Mouse (Mus musculus) granulocyte monocyte progenitor cell, adult 5-6 weeks (primary cell): Measurements from ENCODE around the gene 4932438H23Rik. TPM values are rescaled to one million over a fixed set of nuclear protein-coding genes. Genes with fewer than 3 reads are reported as not detected.
"Not testable (repeated sequence)": the region's sequence is repeated elsewhere in the genome, so short reads cannot be mapped to it uniquely, and the experiment has no call there.

Experiments
- ATAC-seq: replicated peaks from 2 replicates; pipeline ENCODE4 v1.8.0; 2016; ENCODE audit warnings: mild to moderate bottlenecking, moderate TSS enrichment, inconsistent platforms; ENCODE audit not compliant: poor library complexity, severe bottlenecking
- total RNA-seq, 2 experiments: library from RNA; stranded (forward) in 1 of 2; stranded (reverse) in 1 of 2; fragments of 200-712, 200-1000 nt in 1 of 2; fragments of >200 nt in 1 of 2; fragmentation: Nextera tagmentation in 1 of 2; gene quantifications; 2 replicates each; pipeline ENCODE4 v1.2.3; 2014 to 2017

Gene 4932438H23Rik
- total RNA-seq, 2 experiments from 2014 or later = 0.88 TPM; not detected in 1

DNA sequence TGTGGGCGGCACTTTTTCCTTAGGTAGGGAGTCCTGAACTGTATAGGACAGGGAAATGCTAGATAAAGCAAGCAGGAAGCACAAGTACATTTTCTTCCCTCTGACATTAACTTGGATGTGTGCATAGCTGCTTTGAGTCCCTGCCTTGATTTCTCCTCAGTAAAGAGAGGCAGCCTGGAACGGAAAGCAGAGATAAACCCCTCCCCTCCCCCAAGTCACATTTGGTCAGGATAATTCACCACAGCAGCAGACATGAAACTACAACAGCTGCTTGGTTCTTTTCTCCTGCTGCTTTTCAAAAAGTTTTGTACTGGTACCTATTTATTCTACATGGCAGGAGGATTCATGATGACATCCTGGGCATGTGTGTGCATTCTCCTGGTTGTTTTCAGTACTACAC is 5.6 kb upstream of the 4932438H23Rik start:
- ATAC-seq = no peak

DNA sequence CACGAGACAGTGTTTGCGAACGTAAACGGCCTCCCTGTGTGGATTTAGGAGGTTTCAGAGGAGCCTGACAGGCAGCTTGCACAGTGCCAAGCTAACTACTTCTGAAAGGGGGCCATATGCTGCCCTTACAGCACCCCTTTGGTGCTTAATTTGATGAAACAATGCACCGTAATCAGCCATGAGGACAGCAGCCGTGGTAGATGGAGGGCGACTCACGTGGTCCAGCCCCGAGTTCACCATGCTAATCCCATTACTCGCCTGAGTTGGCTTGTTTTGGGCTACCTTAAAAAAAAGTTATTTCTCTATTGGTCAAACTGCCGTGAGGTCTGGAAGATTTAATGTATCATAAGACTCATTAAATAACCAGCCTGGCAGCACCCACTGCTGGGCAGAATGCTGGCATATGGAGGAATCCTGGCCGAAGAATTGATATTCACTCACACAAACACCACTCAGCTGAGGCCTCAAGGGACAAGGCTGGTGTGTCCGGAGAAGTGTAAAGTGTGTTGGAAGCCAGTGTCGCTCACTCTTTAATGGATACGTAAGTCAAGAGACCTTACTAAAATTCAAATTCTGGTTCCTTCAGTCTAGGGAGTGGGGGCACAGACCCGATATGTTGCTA is 4.6 kb upstream of the 4932438H23Rik start:
- ATAC-seq = no peak

DNA sequence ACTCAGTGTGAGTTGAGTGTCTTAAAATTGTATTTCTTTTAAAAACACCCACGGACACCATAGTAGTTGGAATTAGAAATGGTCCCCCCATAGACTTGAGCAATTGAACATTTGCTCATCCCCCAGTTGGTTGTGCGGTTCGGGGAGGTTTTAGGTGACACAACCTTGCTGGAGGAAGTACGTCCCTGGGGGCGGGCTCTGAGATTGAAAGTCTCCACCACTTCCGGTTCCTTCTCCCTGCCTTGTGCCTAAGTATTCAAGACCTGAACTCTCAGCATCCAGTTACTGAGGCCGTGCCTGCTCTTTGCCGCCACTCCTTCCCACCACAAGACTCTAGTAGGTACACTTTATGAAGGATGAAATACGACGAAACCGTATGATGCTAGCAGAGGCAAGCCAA is 2.9 kb upstream of the 4932438H23Rik start:
- peak; percentile 77 for ATAC-seq

DNA sequence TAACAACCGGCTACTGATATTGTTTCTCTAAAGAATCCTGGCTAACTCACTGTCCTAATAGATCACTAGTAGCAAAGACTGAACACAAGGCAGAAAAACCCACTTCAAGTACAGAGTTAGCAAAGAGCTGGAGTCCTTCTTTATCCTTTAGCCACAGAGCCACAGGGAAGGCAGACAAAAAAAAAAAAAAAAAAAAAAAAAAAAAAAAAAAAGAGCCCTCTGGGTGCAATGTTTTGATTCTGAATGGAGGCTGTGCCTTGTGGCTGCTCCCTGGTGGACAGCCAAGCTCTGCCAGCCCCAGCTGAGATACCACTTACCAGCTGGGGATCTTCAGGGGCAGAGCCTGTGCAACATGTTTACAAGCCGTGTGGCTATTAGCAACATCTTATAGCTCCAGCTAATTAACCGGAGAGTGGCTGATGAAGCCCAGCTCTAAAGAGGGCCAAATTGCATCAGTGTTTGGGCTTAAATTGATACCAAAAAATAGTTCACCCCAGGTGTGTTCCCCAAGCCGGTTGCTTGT is 2.1 kb upstream of the 4932438H23Rik start:
- no peak for ATAC-seq

DNA sequence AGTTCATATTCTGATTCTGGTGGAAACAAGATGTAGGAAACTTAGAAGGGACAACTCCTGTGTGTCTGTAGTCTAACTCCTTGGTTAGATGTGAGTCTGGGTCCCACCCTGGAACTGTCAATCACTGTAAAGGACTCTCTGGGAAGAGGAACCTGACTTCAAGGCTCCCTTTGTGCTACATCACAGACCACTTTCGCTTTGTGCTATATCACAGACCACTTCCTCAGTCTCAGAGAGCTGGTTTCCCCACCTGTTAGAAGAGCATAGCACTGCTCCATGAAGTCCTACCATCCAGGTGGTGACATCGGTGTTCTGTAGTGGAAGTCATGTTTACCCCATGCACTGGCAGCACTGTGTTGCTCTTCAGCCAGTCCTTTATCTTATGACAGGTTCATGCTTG is 1.1 kb upstream of the 4932438H23Rik start:
- ATAC-seq = peak; percentile 75

DNA sequence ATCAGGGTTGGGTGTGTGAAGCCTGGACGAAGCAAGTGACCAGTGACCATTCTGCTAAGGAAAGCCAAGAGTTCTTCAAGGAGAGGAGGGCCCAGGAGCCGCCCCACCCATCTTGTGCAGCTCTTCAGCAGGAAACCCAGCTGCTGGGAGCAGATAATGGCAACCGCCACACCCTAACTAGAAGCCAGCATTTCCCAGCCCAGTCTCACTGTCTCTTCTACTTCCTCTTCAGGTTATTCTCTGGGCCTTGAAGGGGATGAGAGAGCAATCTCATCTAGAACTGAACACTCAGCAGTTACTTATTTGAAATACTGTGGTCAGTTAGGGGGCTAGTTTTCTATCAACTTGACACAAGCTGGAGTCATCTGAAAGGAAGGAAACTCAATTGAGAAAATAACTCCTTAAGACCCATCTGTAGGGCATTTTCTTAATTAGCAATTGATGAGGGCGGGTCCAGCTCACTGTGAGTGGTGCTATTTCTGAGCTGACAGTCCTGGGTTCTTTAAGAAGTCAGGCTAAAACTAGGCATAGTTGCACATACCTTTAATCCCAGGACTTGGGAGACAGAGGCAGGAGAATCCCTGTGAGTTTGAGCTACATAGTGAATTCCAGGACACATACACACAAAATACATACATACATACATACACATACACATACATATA is 8.1 kb downstream of the 4932438H23Rik start:
- peak; percentile 71 for ATAC-seq

DNA sequence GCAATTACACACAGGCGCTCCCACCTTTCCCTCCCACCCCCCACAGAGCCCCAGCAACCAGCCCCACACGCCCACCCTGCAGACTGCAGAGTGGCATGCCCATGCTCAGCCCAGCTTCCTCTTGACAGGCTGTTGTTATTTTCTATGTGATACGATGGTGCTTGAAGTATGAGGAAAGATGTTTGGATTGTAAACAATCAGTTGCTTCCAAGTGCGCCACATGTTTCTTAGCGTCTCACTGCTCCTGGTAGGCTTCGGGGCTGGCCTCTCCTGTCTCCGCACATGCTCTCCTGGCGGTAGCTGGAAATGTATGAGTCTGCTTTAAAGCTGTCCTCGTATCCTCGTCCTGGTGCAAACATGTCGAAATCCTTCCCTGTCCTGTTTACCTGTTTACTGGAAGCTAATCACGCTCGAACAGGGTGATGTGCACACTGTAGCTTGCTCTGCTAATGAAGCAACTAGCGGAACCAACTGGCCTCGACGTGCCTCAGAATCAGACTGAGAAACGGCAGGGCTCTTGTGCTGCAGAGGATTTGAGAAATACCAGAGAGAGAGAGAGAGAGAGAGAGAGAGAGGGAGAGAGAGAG is 9.6 kb downstream of the 4932438H23Rik start:
- no peak for ATAC-seq

DNA sequence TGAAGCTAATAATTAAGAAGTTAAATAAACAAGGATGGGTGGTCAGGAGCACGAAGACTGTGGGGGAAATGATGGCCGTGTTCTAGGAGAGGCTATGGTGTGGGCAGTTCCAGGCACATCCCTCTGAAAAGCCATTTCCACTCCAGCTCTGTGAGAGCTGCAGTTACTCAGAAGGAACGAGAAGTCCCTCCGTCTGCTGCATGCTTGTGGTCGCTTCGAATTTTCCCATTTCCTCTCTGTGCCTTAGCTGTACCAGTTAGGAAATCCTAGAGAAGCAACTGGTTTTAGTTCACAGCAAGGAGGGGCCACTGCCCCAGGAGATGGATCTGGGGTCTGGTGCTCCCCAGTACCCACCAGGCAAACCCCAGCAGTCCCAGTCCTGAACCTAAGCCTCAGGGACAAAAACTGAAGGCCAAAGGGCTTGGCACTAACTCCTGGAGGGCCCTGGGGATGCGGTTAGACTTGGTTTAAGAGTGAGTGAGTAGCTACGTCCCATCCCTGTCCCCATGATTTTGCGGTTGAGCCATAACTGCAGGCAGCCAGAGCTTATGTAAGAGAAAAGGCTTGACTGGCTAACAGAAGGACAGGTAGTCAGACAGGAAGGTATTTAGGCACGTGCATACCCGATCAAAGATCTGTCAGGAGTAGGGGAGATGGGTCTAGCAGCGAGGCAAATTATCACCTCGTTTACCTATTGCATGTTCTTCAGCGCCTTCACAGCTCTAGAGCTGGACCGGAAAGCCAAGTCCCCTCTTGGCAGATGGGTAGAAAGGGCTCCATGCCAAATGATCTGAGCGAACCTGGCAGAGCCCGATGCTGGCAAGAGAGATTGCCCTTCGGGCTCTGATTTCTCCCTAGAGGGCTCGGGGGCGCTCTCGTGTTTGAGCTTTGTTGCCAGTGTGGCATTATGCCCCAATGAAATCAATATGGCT is 10.3 kb downstream of the 4932438H23Rik start:
- peak; percentile 73 for ATAC-seq

DNA sequence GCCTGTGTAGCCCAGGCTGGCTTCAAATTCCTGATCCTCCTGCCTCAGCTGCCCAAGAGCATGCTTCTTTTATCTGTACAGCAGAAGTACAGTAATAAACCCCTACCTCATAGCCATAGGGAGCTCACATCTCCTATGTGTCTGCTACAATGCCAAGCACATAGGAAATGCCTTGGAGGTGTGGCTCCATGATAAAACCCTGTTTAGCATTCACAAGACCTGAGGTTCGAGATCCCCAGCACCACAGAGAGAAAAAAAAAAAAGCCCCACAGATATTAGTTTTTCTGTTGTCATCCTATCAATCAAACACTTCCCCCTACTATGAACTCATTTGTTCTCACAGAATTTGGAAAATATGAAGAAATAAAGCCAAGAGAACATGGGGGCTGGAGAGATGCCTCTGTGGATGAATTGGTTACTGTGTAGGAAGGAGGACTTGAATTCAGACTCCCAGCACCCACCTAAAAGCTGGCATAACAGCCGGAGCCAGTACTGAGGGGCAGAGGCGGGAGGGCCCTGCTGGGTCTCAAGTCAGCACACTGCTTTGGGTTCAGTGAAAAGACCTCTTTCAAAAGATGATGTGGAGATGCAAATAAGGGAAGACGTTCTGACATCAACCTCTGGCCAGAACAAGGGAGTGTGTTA is 11.8 kb downstream of the 4932438H23Rik start:
- no peak for ATAC-seq

DNA sequence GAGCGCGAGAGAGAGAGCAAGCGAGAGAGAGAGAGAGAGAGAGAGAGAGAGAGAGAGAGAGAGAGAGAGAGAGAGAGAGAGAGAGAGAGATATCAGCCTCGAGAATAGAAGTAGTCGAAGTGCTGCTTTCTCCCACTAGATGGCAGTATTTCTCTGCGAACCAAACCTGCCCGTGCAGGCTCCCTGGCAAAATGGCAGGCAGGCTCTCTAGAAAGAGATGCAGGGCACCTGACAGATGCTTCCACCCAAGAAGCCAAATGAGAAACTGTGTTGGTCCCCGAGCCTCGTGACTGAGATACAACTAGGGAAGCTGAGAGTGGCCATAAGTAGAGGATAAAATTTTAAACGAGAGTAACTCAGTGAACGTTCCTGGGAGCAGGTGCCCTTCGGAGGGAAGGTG is 13.4 kb downstream of the 4932438H23Rik start:
- peak; percentile 75 for ATAC-seq

DNA sequence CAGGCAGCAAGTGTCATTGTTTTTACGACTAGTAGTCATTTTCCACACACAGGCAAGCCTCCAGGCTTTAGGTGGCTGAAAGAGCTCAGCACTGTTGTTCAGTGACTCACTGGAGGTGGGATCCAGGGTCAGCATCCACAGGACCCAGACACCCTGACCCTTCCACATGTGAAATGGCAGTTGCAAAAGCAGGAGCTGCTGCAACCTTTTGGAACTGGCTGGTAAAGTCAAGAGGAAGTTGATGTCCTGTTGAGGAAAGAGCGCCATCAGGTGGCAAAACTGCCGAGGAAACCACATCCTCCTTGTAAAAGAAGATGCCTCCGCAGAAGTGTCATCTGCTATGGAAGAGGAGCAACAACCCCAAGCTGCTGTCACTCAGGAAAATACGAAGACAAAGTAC is 18.7 kb downstream of the 4932438H23Rik start:
- ATAC-seq = peak; percentile 81

DNA sequence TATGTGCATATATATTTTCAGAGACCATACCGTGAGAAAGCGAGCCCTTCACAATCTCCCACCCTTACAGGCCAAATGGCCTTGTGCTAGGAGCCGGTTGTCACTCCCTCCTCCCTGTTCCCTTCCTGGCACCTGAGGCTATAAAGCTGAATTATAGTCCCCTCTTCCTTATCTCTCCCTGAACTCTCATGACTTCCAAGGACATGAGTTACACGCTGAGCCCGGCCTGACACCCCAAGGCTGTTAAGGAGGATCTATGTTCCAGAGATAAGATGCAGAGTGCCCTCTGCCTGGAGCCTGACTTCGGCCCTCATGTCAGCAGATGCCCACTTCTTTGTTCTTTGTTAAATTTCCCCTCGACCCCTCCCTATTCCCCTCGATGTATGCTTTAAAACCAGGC is 19.5 kb downstream of the 4932438H23Rik start:
- ATAC-seq = not testable (repeated sequence)

DNA sequence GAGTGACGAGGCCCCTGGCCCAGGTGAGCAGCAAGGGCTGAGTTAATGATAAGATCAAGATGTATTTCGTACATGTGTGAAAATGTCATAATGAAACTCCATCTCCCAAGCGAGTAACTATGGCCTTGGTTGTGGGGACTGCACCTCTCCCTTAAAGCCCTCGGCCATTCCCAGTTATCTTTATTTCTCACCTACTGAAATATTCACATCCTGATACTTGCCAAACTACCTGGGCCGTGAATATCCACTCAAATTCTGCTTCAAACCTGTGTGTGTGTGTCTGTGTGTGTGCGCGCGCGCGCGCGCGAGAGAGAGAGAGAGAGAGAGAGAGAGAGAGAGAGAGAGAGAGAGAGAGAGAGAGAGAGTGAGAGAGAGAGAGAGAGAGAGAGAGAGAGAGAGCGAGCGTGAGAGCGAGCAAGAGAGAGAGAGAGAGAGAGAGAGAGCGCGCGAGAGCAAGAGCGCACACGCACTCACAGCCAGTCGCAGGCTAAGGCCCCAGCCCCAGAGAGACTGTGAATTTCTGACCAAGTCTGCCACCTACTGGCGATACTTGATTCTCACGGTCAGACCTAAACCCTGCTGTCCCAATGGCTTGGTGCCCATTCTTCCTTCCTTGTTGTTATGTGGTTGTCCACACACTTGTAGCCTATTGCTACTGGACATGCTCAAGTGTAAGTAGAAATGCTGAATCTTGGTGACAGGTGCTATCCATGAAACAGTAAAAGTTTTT is 21.6 kb downstream of the 4932438H23Rik start:
- peak; percentile 91 for ATAC-seq

DNA sequence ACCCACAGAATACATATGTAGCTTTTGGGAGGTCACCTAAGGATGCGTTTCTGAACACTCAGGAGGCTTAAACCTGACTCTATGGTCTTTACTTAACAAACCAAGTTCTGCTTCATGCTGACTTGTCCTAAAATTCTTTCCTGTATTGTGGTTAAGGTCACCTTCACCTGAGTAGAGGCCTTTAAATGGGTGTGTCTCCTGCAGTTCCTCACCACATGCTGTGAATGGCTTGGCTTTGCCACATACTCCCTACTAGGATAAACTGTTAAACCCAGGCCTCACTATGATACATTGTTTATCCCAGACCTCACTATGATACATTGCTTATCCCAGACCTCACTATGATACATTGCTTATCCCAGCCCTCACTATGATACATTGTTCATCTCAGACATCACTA is 22.7 kb downstream of the 4932438H23Rik start:
- ATAC-seq = no peak

DNA sequence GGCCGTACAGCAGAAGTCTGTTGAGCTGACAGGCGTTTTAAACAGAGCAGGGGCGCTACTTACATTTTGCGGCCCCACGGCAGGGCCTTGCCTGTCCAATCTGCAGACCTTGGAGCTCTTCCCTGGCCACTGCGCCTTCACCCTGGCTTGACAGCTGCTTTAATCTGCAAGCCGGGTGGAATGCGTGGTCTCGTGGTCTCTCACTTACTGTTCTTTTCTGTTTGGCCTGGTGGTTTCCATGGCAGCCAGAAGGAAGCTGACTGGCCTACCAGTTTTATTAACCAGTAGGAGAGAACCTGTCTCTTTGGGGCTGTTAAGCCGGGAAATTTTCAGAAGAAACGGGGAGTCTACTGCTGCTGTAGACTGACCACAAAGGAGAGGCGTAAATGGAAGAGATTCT is 26.0 kb downstream of the 4932438H23Rik start:
- ATAC-seq = no peak

DNA sequence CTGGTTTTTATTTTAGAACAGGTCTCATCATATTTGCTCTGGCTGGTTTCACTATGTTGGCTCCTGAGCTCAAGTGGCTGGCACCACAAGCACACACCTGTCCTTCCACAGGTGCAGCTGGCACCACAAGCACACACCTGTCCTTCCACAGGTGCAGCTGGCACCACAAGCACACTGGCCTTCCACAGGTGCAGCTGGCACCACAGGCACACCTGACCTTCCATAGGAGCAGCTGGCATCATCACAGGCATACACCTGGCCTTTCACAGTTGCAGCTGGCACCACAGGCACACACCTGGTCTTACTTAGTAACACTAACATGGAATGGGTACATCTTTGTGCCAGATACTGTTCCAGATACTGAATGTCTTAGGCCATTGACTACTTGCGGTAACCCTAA is 27.8 kb downstream of the 4932438H23Rik start:
- no peak for ATAC-seq

DNA sequence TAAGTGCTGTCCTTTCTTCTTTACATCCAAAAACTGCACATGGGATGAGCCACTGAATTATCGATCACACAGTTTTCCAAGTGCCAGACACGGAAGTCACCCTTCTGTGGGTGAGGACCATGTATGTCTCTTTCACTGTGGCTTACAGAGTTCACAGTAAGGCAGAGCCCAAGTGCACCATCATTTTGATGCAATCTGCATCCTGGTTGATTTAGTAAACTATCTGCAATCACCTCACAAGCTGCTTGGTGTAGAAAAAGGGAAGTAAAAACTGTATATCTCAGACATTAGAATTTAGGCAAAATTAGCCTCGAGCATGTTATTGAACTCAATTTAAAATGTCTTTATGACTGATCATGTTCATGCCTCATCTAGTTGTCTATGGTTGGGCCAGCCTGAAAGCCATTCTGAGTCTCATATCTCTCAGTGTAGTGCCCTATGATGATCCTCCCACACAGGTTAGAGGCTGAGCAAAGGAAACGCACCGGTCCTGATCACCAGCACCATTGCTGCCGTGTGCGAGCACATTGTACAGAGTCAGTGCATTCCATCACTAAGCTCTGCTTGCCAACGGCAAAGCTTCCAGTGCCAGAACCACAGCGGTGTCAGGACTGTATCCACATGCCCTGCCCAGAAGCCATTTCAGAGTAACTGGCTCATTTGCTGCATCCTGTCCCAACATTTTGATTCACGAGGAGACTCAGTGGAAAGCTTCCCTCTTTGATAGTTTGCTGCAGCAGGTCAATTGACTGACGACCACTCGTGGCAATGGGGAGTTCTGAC is 30.1 kb downstream of the 4932438H23Rik start:
- ATAC-seq = peak; percentile 62

DNA sequence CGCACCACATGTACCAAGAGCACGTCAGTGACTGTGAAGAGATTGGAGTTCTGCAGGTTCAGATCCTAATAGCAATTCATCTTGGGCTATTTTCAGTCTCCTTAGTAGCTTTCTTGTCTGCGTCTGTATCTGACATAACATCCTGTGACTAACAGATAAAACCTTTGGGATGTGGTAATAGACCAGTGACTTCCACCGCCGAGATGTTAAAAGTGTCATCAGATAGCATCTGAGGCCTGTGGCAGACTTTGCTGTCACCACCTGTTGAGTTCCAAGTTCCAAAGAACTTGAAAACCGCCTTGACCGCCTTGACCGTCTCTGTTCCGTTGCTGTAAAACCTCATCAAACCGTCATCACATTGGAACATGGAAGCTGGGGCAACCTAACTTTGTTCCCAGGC is 31.1 kb downstream of the 4932438H23Rik start:
- peak; percentile 45 for ATAC-seq
